Mouse (Mus musculus): ENCODE results near the gene Aldh16a1. TPM values are rescaled to one million over a fixed set of nuclear protein-coding genes. Genes with fewer than 3 reads are reported as not detected.
"Not testable (repeated sequence)": the region's sequence is repeated elsewhere in the genome, so short reads cannot be mapped to it uniquely, and the experiment has no call there.

Gene Aldh16a1
- polyA plus RNA-seq, 1 experiment from 2014 or later, result 31.4 TPM

- peaks cover 98% of the 10 kb centered on the region for H3K27me3 ChIP-seq
Observed at GRCm38 (mm10) chr7:45178550-45178949, 24.2 kb upstream of the Aldh16a1 start.

GRCm38 (mm10) chr7:45176356-45176755, 22.0 kb upstream of the Aldh16a1 start:
- Histone ChIP-seq H3K36me3 (replicated peaks) (no peaks in the 10 kb centered on the region), H3K9ac (no peak overlapping the region), H3K9me3 (replicated peaks) (no peaks in the 10 kb centered on the region), H3K4me3 (replicated peaks) (no peak overlapping the region), H3K27ac (replicated peaks) (no peak overlapping the region), H3K4me2 (no peak overlapping the region), H3K27me3 (peaks cover 97% of the 10 kb centered on the region), H3K4me1 (replicated peaks) (peaks cover 5% of the 10 kb centered on the region)
- ATAC-seq (ENCODE audit: insufficient read depth), result no peak
- 2% methylated on average over 31 of the region's 31 CpGs for WGBS (ENCODE audit: insufficient replicate concordance)

More at GRCm38 (mm10) chr7:45178550-45178949, 24.2 kb upstream of the Aldh16a1 start:
- no peak overlapping the region for H3K4me3 ChIP-seq (replicated peaks)
- H3K4me1 ChIP-seq (replicated peaks), result peaks cover 19% of the 10 kb centered on the region
- ATAC-seq (ENCODE audit: insufficient read depth), result no peak
- no peaks in the 10 kb centered on the region for H3K9me3 ChIP-seq (replicated peaks)
- H3K36me3 ChIP-seq (replicated peaks), result no peaks in the 10 kb centered on the region
- no peak overlapping the region for H3K27ac ChIP-seq (replicated peaks)
- 18% methylated on average over 7 of the region's 7 CpGs for WGBS (ENCODE audit: insufficient replicate concordance)
- no peak overlapping the region for H3K4me2 ChIP-seq
- H3K9ac ChIP-seq, result no peak overlapping the region

GRCm38 (mm10) chr7:45175929-45176328, 21.5 kb upstream of the Aldh16a1 start:
- ATAC-seq (ENCODE audit: insufficient read depth), result no peak
- peaks cover 3% of the 10 kb centered on the region; the same call in 1 of the 2 replicates for H3K4me1 ChIP-seq (replicated peaks)
- H3K9me3 ChIP-seq (replicated peaks), result no peaks in the 10 kb centered on the region
- H3K9ac ChIP-seq, result no peak overlapping the region
- no peak overlapping the region for H3K4me2 ChIP-seq
- 4% methylated on average over 23 of the region's 23 CpGs for WGBS (ENCODE audit: insufficient replicate concordance)
- H3K27me3 ChIP-seq, result peaks cover 96% of the 10 kb centered on the region
- no peak overlapping the region for H3K27ac ChIP-seq (replicated peaks)
- H3K36me3 ChIP-seq (replicated peaks), result no peaks in the 10 kb centered on the region
- H3K4me3 ChIP-seq (replicated peaks), result no peak overlapping the region

GRCm38 (mm10) chr7:45175398-45175797, 21.0 kb upstream of the Aldh16a1 start:
- ATAC-seq (ENCODE audit: insufficient read depth), result no peak
- Histone ChIP-seq H3K27me3 (peaks cover 96% of the 10 kb centered on the region), H3K36me3 (replicated peaks) (no peaks in the 10 kb centered on the region), H3K27ac (replicated peaks) (no peak overlapping the region), H3K9ac (no peak overlapping the region), H3K4me1 (replicated peaks) (peaks cover 3% of the 10 kb centered on the region; the same call in 1 of the 2 replicates), H3K4me3 (replicated peaks) (no peak overlapping the region), H3K9me3 (replicated peaks) (no peaks in the 10 kb centered on the region), H3K4me2 (no peak overlapping the region)
- WGBS (ENCODE audit: insufficient replicate concordance), result 1% methylated on average over 13 of the region's 13 CpGs

GRCm38 (mm10) chr7:45174567-45175280, 20.3 kb upstream of the Aldh16a1 start:
- H3K4me3 ChIP-seq (replicated peaks), result no peak overlapping the region
- H3K9me3 ChIP-seq (replicated peaks), result peaks cover 7% of the 10 kb centered on the region
- no peak overlapping the region for H3K27ac ChIP-seq (replicated peaks)
- 3% methylated on average over 29 of the region's 29 CpGs for WGBS (ENCODE audit: insufficient replicate concordance)
- H3K27me3 ChIP-seq, result peaks cover 96% of the 10 kb centered on the region
- H3K4me1 ChIP-seq (replicated peaks), result peaks cover 3% of the 10 kb centered on the region; the same call in 1 of the 2 replicates
- ATAC-seq (ENCODE audit: insufficient read depth), result no peak
- H3K9ac ChIP-seq, result no peak overlapping the region
- no peak overlapping the region for H3K4me2 ChIP-seq
- H3K36me3 ChIP-seq (replicated peaks), result no peaks in the 10 kb centered on the region

GRCm38 (mm10) chr7:45173772-45174171, 19.4 kb upstream of the Aldh16a1 start:
- not testable (repeated sequence) for H3K4me2 ChIP-seq; H3K4me1 ChIP-seq (replicated peaks); H3K36me3 ChIP-seq (replicated peaks); H3K4me3 ChIP-seq (replicated peaks); H3K9ac ChIP-seq; ATAC-seq (ENCODE audit: insufficient read depth); H3K27ac ChIP-seq (replicated peaks)
- peaks cover 13% of the 10 kb centered on the region for H3K9me3 ChIP-seq (replicated peaks)
- peaks cover 96% of the 10 kb centered on the region for H3K27me3 ChIP-seq
- WGBS (ENCODE audit: insufficient replicate concordance), result 43% methylated on average over 1 of the region's 1 CpGs

GRCm38 (mm10) chr7:45172974-45173373, 18.6 kb upstream of the Aldh16a1 start:
- 46% methylated on average over 7 of the region's 7 CpGs for WGBS (ENCODE audit: insufficient replicate concordance)
- no peak for ATAC-seq (ENCODE audit: insufficient read depth)

GRCm38 (mm10) chr7:45169495-45169894, 15.1 kb upstream of the Aldh16a1 start:
- H3K4me3 ChIP-seq (replicated peaks), result no peak overlapping the region
- peaks cover 13% of the 10 kb centered on the region for H3K9me3 ChIP-seq (replicated peaks)
- no peaks in the 10 kb centered on the region for H3K36me3 ChIP-seq (replicated peaks)
- no peaks in the 10 kb centered on the region for H3K4me1 ChIP-seq (replicated peaks)
- no peak overlapping the region for H3K4me2 ChIP-seq
- H3K27me3 ChIP-seq, result peaks cover 96% of the 10 kb centered on the region
- no peak overlapping the region for H3K9ac ChIP-seq
- no peak overlapping the region for H3K27ac ChIP-seq (replicated peaks)
- WGBS (ENCODE audit: insufficient replicate concordance), result 66% methylated on average over 3 of the region's 3 CpGs
- ATAC-seq (ENCODE audit: insufficient read depth), result no peak

More at GRCm38 (mm10) chr7:45172974-45173373, 18.6 kb upstream of the Aldh16a1 start:
- H3K27ac ChIP-seq (replicated peaks), result no peak overlapping the region
- no peak overlapping the region for H3K9ac ChIP-seq
- H3K36me3 ChIP-seq (replicated peaks), result no peaks in the 10 kb centered on the region
- H3K4me1 ChIP-seq (replicated peaks), result peaks cover 3% of the 10 kb centered on the region; the same call in 1 of the 2 replicates
- H3K9me3 ChIP-seq (replicated peaks), result peaks cover 13% of the 10 kb centered on the region
- no peak overlapping the region for H3K4me3 ChIP-seq (replicated peaks)
- H3K27me3 ChIP-seq, result peaks cover 96% of the 10 kb centered on the region
- no peak overlapping the region for H3K4me2 ChIP-seq

GRCm38 (mm10) chr7:45168656-45169055, 14.3 kb upstream of the Aldh16a1 start:
- peaks cover 13% of the 10 kb centered on the region for H3K9me3 ChIP-seq (replicated peaks)
- 7% methylated on average over 24 of the region's 24 CpGs for WGBS (ENCODE audit: insufficient replicate concordance)
- H3K4me1 ChIP-seq (replicated peaks), result peaks cover 6% of the 10 kb centered on the region
- no peak overlapping the region for H3K4me3 ChIP-seq (replicated peaks)
- peaks cover 97% of the 10 kb centered on the region for H3K27me3 ChIP-seq
- no peak overlapping the region for H3K9ac ChIP-seq
- ATAC-seq (ENCODE audit: insufficient read depth), result no peak
- H3K4me2 ChIP-seq, result no peak overlapping the region
- no peak overlapping the region for H3K27ac ChIP-seq (replicated peaks)
- no peaks in the 10 kb centered on the region for H3K36me3 ChIP-seq (replicated peaks)

GRCm38 (mm10) chr7:45167761-45168445, 13.5 kb upstream of the Aldh16a1 start:
- H3K4me1 ChIP-seq (replicated peaks), result peaks cover 8% of the 10 kb centered on the region
- H3K27ac ChIP-seq (replicated peaks), result no peak overlapping the region
- no peak overlapping the region for H3K4me3 ChIP-seq (replicated peaks)
- no peak for ATAC-seq (ENCODE audit: insufficient read depth)
- no peak overlapping the region for H3K9ac ChIP-seq
- no peaks in the 10 kb centered on the region for H3K36me3 ChIP-seq (replicated peaks)
- peaks cover 13% of the 10 kb centered on the region for H3K9me3 ChIP-seq (replicated peaks)
- no peak overlapping the region for H3K4me2 ChIP-seq
- peaks cover 99% of the 10 kb centered on the region for H3K27me3 ChIP-seq
- 4% methylated on average over 19 of the region's 19 CpGs for WGBS (ENCODE audit: insufficient replicate concordance)

GRCm38 (mm10) chr7:45166950-45167401, 12.6 kb upstream of the Aldh16a1 start:
- Histone ChIP-seq H3K9me3 (replicated peaks) (peaks cover 13% of the 10 kb centered on the region), H3K4me3 (replicated peaks) (no peak overlapping the region), H3K27me3 (peaks cover 98% of the 10 kb centered on the region), H3K4me1 (replicated peaks) (peaks cover 15% of the 10 kb centered on the region), H3K9ac (no peak overlapping the region), H3K27ac (replicated peaks) (no peak overlapping the region), H3K36me3 (replicated peaks) (no peaks in the 10 kb centered on the region), H3K4me2 (no peak overlapping the region)
- no peak for ATAC-seq (ENCODE audit: insufficient read depth)
- WGBS (ENCODE audit: insufficient replicate concordance), result 16% methylated on average over 10 of the region's 10 CpGs
